Mouse (Mus musculus) subcutaneous adipose tissue, adult 2 months (tissue): ENCODE measurements around the gene Crygf. TPM values are rescaled to one million over a fixed set of nuclear protein-coding genes. Genes with fewer than 3 reads are reported as not detected.

Source experiments
- polyA plus RNA-seq: library from polyadenylated mRNA; depleted of rRNA; stranded (reverse); fragments of >200 nt; gene quantifications from 2 replicates; pipeline ENCODE4 v1.2.3, GENCODE M21; 2012; ENCODE audit warnings: low replicate concordance; rRNA removed

The Crygf gene
- not detected in 2 replicates for polyA plus RNA-seq

GRCm38 (mm10) chr1:65926294-65926693 lies at the start of gene Crygf:
Gene Crygf (plus strand): TSS chr1:65926520.

Other genes starting within 250 kb of the Crygf start
- 1.9 and 53.2 TPM in 2 replicates for gene Map2, start 248.8 kb downstream of the Crygf start, polyA plus RNA-seq